Mouse (Mus musculus) midbrain, embryonic 15.5 days (tissue): Measurements from ENCODE around the gene Mrps35. TPM values are rescaled to one million over a fixed set of nuclear protein-coding genes. Genes with fewer than 3 reads are reported as not detected.

ENCODE experiments used
- ATAC-seq: fragments of 200-750 bp; cut with Nextera tagmentation; replicated peaks from 2 replicates; pipeline ENCODE4 v1.8.0; 2017; ENCODE audit warnings: moderate TSS enrichment
- H3K27ac ChIP-seq: fragments of 300-500 bp; sonication (generic); 2 replicates; pipeline ENCODE4 v1.5.1; 2015; ENCODE audit warnings: mild to moderate bottlenecking, inconsistent platforms
- H3K27me3 ChIP-seq: fragments of 300-500 bp; sonication (generic); replicated peaks from 2 replicates; pipeline ENCODE4 v1.6.1; 2015; ENCODE audit warnings: inconsistent platforms
- H3K36me3 ChIP-seq: fragments of 300-500 bp; sonication (generic); replicated peaks from 2 replicates; pipeline ENCODE4 v1.6.1; 2015; ENCODE audit warnings: inconsistent platforms
- H3K4me1 ChIP-seq: fragments of 300-500 bp; sonication (generic); 2 replicates; pipeline ENCODE4 v1.6.1; 2015; ENCODE audit warnings: inconsistent platforms
- H3K4me2 ChIP-seq: fragments of 300-500 bp; sonication (generic); 2 replicates; pipeline ENCODE4 v1.6.1; 2015; ENCODE audit warnings: inconsistent platforms, mild to moderate bottlenecking, moderate library complexity
- H3K4me3 ChIP-seq: fragments of 300-500 bp; sonication (generic); 2 replicates; pipeline ENCODE4 v1.5.1; 2015; ENCODE audit warnings: mild to moderate bottlenecking, inconsistent platforms
- H3K9ac ChIP-seq: fragments of 300-500 bp; sonication (generic); 2 replicates; pipeline ENCODE4 v1.6.1; 2015; ENCODE audit warnings: mild to moderate bottlenecking, inconsistent platforms
- H3K9me3 ChIP-seq: fragments of 300-500 bp; sonication (generic); 2 replicates; pipeline ENCODE4 v1.6.1; 2016; ENCODE audit warnings: inconsistent platforms
- WGBS: fragments of 180-500 bp; shearing (Covaris S2); methylation state at CpG from one replicate; pipeline ENCODE4 v1.1.7; 2015; ENCODE audit warnings: mixed read lengths; 5-methylcytosine and 5-hydroxymethylcytosine counted together
- polyA plus RNA-seq: library from polyadenylated mRNA; unstranded; fragments of >200 nt; fragmentation: Nextera tagmentation; extraction: Ambion mirVana; gene quantifications from 2 replicates; pipeline ENCODE4 v1.2.1, GENCODE M21; 2015

The Mrps35 gene
- polyA plus RNA-seq, 1 experiment from 2014 or later = 67.8 TPM

GRCm38 (mm10) chr6:147075808-147076387, 33.3 kb downstream of the Mrps35 start:
- Histone ChIP-seq H3K36me3 (0 out of 2 replicates have a peak, but pooled peaks cover 8% of the 10 kb centered on the region), H3K9ac (no peak overlapping the region), H3K9me3 (no peaks in the 10 kb centered on the region), H3K27me3 (no peaks in the 10 kb centered on the region), H3K4me1 (no peaks in the 10 kb centered on the region), H3K27ac (no peak overlapping the region), H3K4me3 (no peak overlapping the region), H3K4me2 (no peak overlapping the region)
- 43% methylated on average over 5 of the region's 5 CpGs for WGBS
- ATAC-seq = no peak

- no peaks in the 10 kb centered on the region for H3K4me1 ChIP-seq
- no peak overlapping the region for H3K27ac ChIP-seq
- ATAC-seq = no peak
- H3K4me2 ChIP-seq = no peak overlapping the region
- WGBS = 79% methylated on average over 8 of the region's 8 CpGs
- 0 out of 2 replicates have a peak, but pooled peaks cover 4% of the 10 kb centered on the region for H3K36me3 ChIP-seq
- H3K9ac ChIP-seq = no peak overlapping the region
- no peak overlapping the region for H3K4me3 ChIP-seq
- no peaks in the 10 kb centered on the region for H3K27me3 ChIP-seq
- no peaks in the 10 kb centered on the region for H3K9me3 ChIP-seq
Observed at GRCm38 (mm10) chr6:147076878-147077277, 34.3 kb downstream of the Mrps35 start.

- Histone ChIP-seq H3K4me2 (no peak overlapping the region), H3K4me1 (no peaks in the 10 kb centered on the region), H3K9ac (no peak overlapping the region), H3K27ac (no peak overlapping the region), H3K27me3 (no peaks in the 10 kb centered on the region), H3K4me3 (no peak overlapping the region), H3K36me3 (no peaks in the 10 kb centered on the region), H3K9me3 (no peaks in the 10 kb centered on the region)
- ATAC-seq = no peak
- WGBS = 95% methylated on average over 10 of the region's 10 CpGs
Observed at GRCm38 (mm10) chr6:147079919-147080318, 37.4 kb downstream of the Mrps35 start.

GRCm38 (mm10) chr6:147085398-147086040, 43.0 kb downstream of the Mrps35 start:
- ATAC-seq = no peak
- peaks cover 12% of the 10 kb centered on the region for H3K4me1 ChIP-seq
- H3K4me2 ChIP-seq = no peak overlapping the region
- H3K27me3 ChIP-seq = no peaks in the 10 kb centered on the region
- no peak overlapping the region for H3K4me3 ChIP-seq
- H3K27ac ChIP-seq = no peak overlapping the region
- H3K9ac ChIP-seq = no peak overlapping the region
- H3K9me3 ChIP-seq = no peaks in the 10 kb centered on the region
- WGBS = 55% methylated on average over 7 of the region's 7 CpGs
- H3K36me3 ChIP-seq = no peaks in the 10 kb centered on the region

- Histone ChIP-seq H3K4me1 (peaks cover 13% of the 10 kb centered on the region), H3K9ac (no peak within 1 kb of the TSS), H3K36me3 (no peaks in the 10 kb centered on the region), H3K27me3 (no peaks in the 10 kb centered on the region), H3K4me3 (peak within 1 kb of the TSS; percentile 23), H3K4me2 (peak within 1 kb of the TSS; percentile 54), H3K27ac (no peak within 1 kb of the TSS), H3K9me3 (no peaks in the 10 kb centered on the region)
- WGBS = 4% methylated on average over 19 of the region's 20 CpGs
- no peak; the same call in 1 of the 2 replicates for ATAC-seq
Observed at GRCm38 (mm10) chr6:147086594-147087225, 44.1 kb downstream of the Mrps35 start, which contains the start of gene Mansc4. Mansc4 (minus strand) TSS chr6:147087032.

GRCm38 (mm10) chr6:147087736-147088135, 45.2 kb downstream of the Mrps35 start:
- H3K9me3 ChIP-seq = no peaks in the 10 kb centered on the region
- H3K4me2 ChIP-seq = no peak overlapping the region
- 58% methylated on average over 6 of the region's 7 CpGs for WGBS
- no peak overlapping the region for H3K4me3 ChIP-seq
- no peaks in the 10 kb centered on the region for H3K36me3 ChIP-seq
- no peak overlapping the region for H3K9ac ChIP-seq
- no peak for ATAC-seq
- H3K27me3 ChIP-seq = no peaks in the 10 kb centered on the region
- H3K4me1 ChIP-seq = peaks cover 20% of the 10 kb centered on the region
- no peak overlapping the region for H3K27ac ChIP-seq

GRCm38 (mm10) chr6:147088517-147088916, 46.0 kb downstream of the Mrps35 start:
- WGBS = 84% methylated on average over 3 of the region's 3 CpGs
- no peak overlapping the region for H3K4me3 ChIP-seq
- H3K4me2 ChIP-seq = no peak overlapping the region
- peaks cover 26% of the 10 kb centered on the region for H3K4me1 ChIP-seq
- H3K9ac ChIP-seq = no peak overlapping the region
- H3K27ac ChIP-seq = no peak overlapping the region
- no peaks in the 10 kb centered on the region for H3K27me3 ChIP-seq
- no peaks in the 10 kb centered on the region for H3K9me3 ChIP-seq
- no peaks in the 10 kb centered on the region for H3K36me3 ChIP-seq
- no peak for ATAC-seq

- no peak for ATAC-seq
- H3K27me3 ChIP-seq = no peaks in the 10 kb centered on the region
- no peaks in the 10 kb centered on the region for H3K9me3 ChIP-seq
- peak overlapping the region; percentile 92 for H3K4me2 ChIP-seq
- 74% methylated on average over 5 of the region's 5 CpGs for WGBS
- H3K4me1 ChIP-seq = peaks cover 38% of the 10 kb centered on the region
- H3K27ac ChIP-seq = no peak overlapping the region
- no peaks in the 10 kb centered on the region for H3K36me3 ChIP-seq
- H3K9ac ChIP-seq = peak overlapping the region; percentile 95; the same call in 1 of the 2 replicates
- peak overlapping the region; percentile 87 for H3K4me3 ChIP-seq
Observed at GRCm38 (mm10) chr6:147090191-147090590, 47.6 kb downstream of the Mrps35 start.

- peaks cover 41% of the 10 kb centered on the region for H3K4me1 ChIP-seq
Observed at GRCm38 (mm10) chr6:147091136-147092120, 48.9 kb downstream of the Mrps35 start, which contains the start of gene Klhl42. Klhl42 (plus strand) TSS chr6:147091379.

GRCm38 (mm10) chr6:147092136-147092535, 49.6 kb downstream of the Mrps35 start:
- peak overlapping the region; percentile 95 for H3K9ac ChIP-seq
- ATAC-seq = no peak; the same call in none of the 2 replicates
- no peaks in the 10 kb centered on the region for H3K36me3 ChIP-seq
- peaks cover 34% of the 10 kb centered on the region for H3K4me1 ChIP-seq
- H3K4me2 ChIP-seq = peak overlapping the region; percentile 92
- no peaks in the 10 kb centered on the region for H3K27me3 ChIP-seq
- H3K27ac ChIP-seq = peak overlapping the region; percentile 94
- H3K9me3 ChIP-seq = no peaks in the 10 kb centered on the region
- peak overlapping the region; percentile 87 for H3K4me3 ChIP-seq
- 2% methylated on average over 15 of the region's 15 CpGs for WGBS

More at GRCm38 (mm10) chr6:147091136-147092120, 48.9 kb downstream of the Mrps35 start, which contains the start of gene Klhl42:
- peak within 1 kb of the TSS; percentile 92 for H3K4me2 ChIP-seq
- peak within 1 kb of the TSS; percentile 95 for H3K9ac ChIP-seq
- no peaks in the 10 kb centered on the region for H3K27me3 ChIP-seq
- peak; percentile 90 for ATAC-seq
- under 1% methylated on average over 99 of the region's 99 CpGs for WGBS
- no peaks in the 10 kb centered on the region for H3K36me3 ChIP-seq
- no peaks in the 10 kb centered on the region for H3K9me3 ChIP-seq
- peak within 1 kb of the TSS; percentile 87 for H3K4me3 ChIP-seq
- peak within 1 kb of the TSS; percentile 94 for H3K27ac ChIP-seq

- H3K4me2 ChIP-seq = peak overlapping the region; percentile 0; the same call in 1 of the 2 replicates
- H3K27me3 ChIP-seq = no peaks in the 10 kb centered on the region
Observed at GRCm38 (mm10) chr6:147094771-147095170, 52.2 kb downstream of the Mrps35 start.

More at GRCm38 (mm10) chr6:147094771-147095170, 52.2 kb downstream of the Mrps35 start:
- ATAC-seq = no peak
- Histone ChIP-seq H3K4me1 (peaks cover 34% of the 10 kb centered on the region), H3K9ac (no peak overlapping the region), H3K4me3 (no peak overlapping the region), H3K36me3 (no peaks in the 10 kb centered on the region), H3K27ac (no peak overlapping the region), H3K9me3 (no peaks in the 10 kb centered on the region)
- 82% methylated on average over 7 of the region's 7 CpGs for WGBS
